Mouse (Mus musculus): Measurements from ENCODE around the gene Plekho1.

Plekho1 gene

DNA sequence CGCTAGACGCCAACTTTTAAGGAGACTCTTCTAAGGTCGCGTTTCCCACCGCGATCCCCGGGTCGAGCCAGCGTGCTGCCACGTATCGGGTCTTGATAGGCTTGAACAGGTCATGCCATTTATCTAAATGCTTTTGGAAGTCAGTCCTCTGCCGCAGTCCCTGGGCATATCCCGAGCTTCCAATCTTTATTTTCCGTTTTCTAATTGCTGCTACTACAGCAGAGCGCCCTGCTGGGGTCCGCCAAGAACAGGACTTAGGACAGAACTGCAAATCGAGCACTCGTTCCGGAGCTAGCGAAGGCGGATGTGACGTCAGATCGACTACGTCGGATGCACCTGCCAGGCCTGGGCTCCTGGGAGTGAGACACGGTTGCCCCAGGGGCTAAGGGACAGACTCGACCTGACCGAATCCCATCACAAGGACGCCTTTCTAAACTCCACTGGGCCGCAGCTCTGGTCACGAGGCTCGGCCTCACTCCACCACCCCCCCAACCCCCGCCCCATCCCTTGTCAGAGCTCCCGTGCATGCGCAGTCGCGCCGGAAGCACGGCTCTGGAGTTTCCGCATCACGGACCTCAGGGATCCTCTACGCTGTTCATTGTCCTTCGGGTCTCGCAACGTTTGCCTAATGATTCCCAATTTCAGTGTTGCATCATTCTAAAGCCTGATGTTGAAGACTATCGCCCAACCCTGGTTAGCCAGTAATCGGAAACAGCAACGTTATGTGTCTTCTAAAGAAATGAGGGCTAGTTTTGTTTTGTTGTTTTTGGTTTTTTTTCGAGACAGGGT is 44.8 kb downstream of the Plekho1 start:
- peak; percentile 92 for DNase-seq (ENCODE audit: low spot score)

DNA sequence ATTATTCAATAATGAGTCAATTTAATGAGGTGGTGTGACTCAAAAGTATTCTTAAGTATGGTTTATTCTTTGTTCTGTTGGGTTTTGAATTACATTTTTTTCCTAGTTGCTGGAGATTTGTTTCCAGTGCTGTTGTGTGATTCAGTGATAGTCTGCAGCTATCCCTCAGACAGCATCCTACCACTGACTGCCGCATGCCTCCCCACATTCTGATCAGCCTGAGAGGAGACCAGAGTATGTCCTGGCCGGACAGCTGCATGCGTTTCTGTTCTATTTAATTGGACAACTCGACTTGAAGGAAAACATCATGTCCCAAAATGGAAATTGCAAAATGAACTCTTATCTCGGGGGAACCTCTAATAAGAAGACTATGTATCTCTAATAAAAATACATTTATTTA is 47.5 kb downstream of the Plekho1 start:
- DNase-seq (ENCODE audit: low spot score), result no peak

DNA sequence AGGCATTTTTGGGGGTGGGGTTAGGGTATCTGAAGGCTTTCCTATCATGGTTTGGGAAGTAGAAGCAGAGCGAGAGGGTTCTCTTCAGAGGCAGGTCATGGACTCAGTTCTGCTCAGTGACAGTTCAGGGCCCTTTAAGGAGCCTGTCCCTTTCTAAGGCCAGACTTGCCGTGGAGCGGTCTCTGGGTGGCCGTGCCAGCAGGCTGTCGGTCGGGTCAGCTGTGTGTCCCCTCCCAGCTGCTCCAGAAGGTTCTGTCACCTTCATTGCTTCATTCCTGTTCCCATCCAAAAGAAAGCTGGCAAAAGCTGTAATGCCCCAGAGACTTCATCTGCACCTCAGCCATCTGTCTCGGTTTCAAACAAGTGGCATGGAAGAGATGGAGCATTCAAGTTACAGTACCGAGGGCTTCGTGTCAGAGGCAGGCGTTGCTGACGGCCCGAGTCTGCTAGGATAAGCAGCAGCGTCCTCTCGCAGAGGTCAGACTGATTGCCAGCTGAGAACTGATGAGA is 50.0 kb downstream of the Plekho1 start:
- no peak for DNase-seq (ENCODE audit: low spot score)

DNA sequence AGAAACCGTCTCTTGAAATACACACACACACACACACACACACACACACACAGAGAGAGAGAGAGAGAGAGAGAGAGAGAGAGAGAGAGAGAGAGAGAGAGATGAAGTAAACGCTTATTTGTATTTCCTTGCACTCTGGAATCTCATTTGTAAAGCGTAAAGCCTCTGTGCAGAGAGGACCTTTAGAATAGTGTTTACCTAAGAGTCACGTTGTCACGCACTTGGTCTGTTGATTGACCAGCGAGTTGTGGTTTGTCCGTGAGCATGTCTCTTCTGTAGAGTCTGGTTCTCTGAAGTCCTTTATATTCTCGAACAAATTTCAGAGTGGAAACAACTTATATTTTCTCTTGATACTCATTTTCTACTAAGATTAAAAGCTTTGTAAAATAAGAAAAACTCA is 51.1 kb downstream of the Plekho1 start:
- DNase-seq (ENCODE audit: low spot score), result no peak

DNA sequence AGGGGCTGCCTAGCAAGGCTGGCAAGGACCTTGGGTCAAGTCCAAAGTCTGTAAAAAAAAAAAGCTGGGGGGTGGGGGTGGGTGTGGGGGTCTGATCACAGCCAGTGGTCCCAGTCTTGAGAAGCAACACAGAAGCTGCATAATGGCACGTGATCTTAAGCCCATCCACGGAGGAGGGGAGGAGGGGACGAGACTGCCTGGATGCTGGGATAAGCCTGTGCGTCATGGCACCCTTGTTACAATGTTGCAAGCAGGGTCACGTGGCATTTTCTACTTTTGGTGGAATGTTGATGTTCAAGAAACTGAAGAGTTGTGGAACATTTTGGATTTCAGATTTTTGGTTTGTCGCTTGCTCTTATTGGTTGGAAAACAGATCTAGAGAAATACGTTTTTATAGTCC is 52.6 kb downstream of the Plekho1 start:
- no peak for DNase-seq (ENCODE audit: low spot score)

DNA sequence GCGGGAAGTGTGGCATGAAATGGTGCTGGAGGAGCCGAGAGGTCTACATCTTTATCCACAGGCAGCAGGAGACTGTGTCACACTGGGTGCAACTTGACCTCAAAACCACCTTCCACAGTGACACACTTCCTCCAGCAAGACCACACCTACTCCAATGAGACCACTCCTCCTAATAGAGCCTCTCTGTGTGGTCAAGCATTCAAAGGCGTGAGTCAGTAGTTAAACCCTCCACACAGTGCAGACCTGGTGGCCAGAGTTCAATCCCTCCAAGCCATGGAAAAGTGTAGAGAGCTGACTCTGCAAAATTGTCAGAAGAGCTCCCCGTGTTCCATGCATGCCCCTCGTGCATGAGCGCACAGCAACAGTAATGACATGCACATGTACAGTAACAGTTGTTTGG is 53.1 kb downstream of the Plekho1 start:
- no peak for DNase-seq (ENCODE audit: low spot score)

DNA sequence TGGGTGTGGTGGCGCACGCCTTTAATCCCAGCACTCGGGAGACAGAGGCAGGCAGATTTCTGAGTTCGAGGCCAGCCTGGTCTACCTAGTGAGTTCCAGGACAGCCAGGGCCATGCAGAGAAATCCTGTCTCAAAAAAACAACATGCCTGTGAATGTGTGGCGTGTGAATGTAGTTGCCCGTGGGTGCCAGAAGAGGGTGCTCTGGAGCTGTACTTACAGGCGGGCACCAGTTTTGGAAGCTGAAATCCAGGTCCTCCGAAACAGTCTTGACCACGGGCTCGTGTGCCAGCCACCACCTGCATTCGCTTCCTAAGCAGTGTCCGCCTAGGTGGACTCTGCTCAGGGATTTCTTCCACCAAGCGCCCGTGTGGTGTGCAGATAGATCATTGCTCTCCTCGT is 57.0 kb downstream of the Plekho1 start:
- no peak for DNase-seq (ENCODE audit: low spot score)
